Mouse (Mus musculus) left cerebral cortex, adult 18-20 months (tissue): ENCODE results near the gene Mdfi. TPM values are rescaled to one million over a fixed set of nuclear protein-coding genes. Genes with fewer than 3 reads are reported as not detected.

ENCODE experiments used
- DNase-seq, 2 experiments: peaks; one replicate each; pipeline ENCODE4 v3.0.0; 2021 to 2022; ENCODE audit warnings: low spot score in 2 of 2, mixed read lengths in 1 of 2
- total RNA-seq, 2 experiments: library from RNA; stranded (reverse); gene quantifications; 2 replicates each; pipeline ENCODE4 v1.2.3; 2021

Mdfi gene
- total RNA-seq, 2 experiments from 2014 or later, result 0.88 TPM; not detected in 1

GRCm38 (mm10) chr17:47767081-47767455 is 67.4 kb downstream of the Mdfi start:
- DNase-seq, result no peak

- no peak for DNase-seq
Observed at GRCm38 (mm10) chr17:47766407-47767043, 68.0 kb downstream of the Mdfi start.

GRCm38 (mm10) chr17:47765986-47766385 is 68.5 kb downstream of the Mdfi start:
- DNase-seq, result no peak

Other genes starting within 250 kb of the Mdfi start
- 10 to 100 TPM; 18.3 to 18.7 TPM for gene Bysl, start 223.2 kb downstream of the Mdfi start, total RNA-seq
- gene Med20, start 223.1 kb downstream of the Mdfi start, total RNA-seq, result 10 to 100 TPM; 33.0 to 33.5 TPM
- gene Gm20517, start 223.1 kb downstream of the Mdfi start, total RNA-seq, result 1 to 10 TPM; 3.3 to 8.3 TPM
- 10 to 100 TPM in 1 of 2 experiments, 1 to 10 TPM in 1; 8.0 to 11.3 TPM for gene Usp49, start 204.0 kb downstream of the Mdfi start, total RNA-seq
- gene Tomm6, start 146.3 kb downstream of the Mdfi start, total RNA-seq, result 100 to 1,000 TPM; 205 to 227 TPM
- 10 to 100 TPM; 32.2 to 37.0 TPM for gene Frs3, start 145.7 kb downstream of the Mdfi start, total RNA-seq
- gene Gm21981, start 140.2 kb downstream of the Mdfi start, total RNA-seq, result 1 to 10 TPM; 4.1 to 5.3 TPM
- 1 to 10 TPM; 2.5 to 4.5 TPM for gene Prickle4, start 140.0 kb downstream of the Mdfi start, total RNA-seq
- gene Pgc, start 107.8 kb downstream of the Mdfi start, total RNA-seq, result not detected
- 10 to 100 TPM; 10.4 to 13.5 TPM for gene Tfeb, start 97.7 kb downstream of the Mdfi start, total RNA-seq
- gene Foxp4, start 90.0 kb upstream of the Mdfi start, total RNA-seq, result 10 to 100 TPM; 47.6 to 47.8 TPM
- not detected for gene 1700122O11Rik, start 203.6 kb upstream of the Mdfi start, total RNA-seq